Mouse (Mus musculus) left cerebral cortex, adult 2 months (tissue): ENCODE measurements at regions not wholly inside any gene's neighbourhood (a gene's known extent, or its start where the extent isn't known, plus 50 kb on each side); places are given as distances from the start of the nearest gene placed in this dataset.

Experiments
- DNase-seq, 2 experiments: peaks; one replicate each; pipeline ENCODE4 v3.0.0; 2021 to 2022; ENCODE audit warnings: low spot score in 2 of 2, mixed read lengths in 1 of 2; ENCODE audit errors: extremely low spot score in 1 of 2
- H3K27ac ChIP-seq: fragments of 200-600 bp; 2 replicates; pipeline ENCODE4 v1.8.1; 2022
- H3K4me3 ChIP-seq: fragments of 200-600 bp; 2 replicates; pipeline ENCODE4 v1.8.1; 2022
- CTCF ChIP-seq: fragments of 200-600 bp; IDR thresholded peaks from 2 replicates; pipeline ENCODE4 v1.8.1; 2022; ENCODE audit warnings: antibody characterized with exemption, mild to moderate bottlenecking, moderate library complexity
- intact Hi-C: fragments of 180-260 bp; cut with DNase I; formaldehyde crosslinking; loops from one replicate; pipeline ENCODE4 v1.15.1; 2025

DNA sequence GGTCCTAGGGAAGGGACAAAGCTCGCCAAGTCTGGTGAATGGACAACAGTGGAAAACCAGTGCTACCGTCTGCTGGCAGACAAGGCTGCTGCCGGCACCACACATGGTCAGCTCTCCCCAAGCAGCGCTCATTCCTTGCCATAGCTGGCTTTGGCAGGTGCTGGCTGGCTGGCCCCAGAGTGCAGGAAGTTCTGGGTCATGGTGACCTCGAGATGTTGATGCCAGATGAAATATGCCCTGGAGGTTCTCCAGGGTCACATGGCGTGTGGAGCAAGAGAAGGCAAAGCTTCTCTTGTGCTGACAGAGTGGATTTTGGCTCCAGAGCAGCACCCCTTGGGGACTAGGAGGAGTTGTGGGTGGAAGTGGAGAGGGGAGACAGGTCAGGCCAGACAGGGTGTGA lies 66.1 kb upstream of the Tprg start:
- no peak overlapping the region for H3K4me3 ChIP-seq
- TF ChIP-seq CTCF: no peak
- intact Hi-C loops: no loop called here

DNA sequence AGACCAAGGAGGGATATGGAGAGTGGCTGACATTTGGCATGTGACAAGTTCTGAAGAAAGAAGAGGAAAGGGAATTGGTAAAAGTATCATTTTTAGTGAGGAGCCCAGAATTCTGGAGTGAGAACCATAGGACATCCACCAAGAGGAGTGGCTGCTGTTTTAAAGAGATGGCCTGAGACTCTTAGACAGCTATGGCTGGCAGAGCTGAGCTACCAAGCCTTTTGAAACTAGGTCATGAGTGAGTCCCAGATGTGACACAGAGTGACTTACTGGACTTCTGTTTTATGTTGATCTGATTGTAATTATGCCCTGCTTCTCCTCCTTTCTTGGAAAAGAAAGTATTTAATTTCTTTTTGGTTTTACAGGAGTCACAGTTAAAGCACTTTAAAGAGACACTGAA lies 61.8 kb upstream of the Tprg start:
- H3K4me3 ChIP-seq: no peak overlapping the region

More for the DNA sequence above, 66.1 kb upstream of the Tprg start:
- DNase-seq: no peak
- H3K27ac ChIP-seq: no peak overlapping the region

More for the DNA sequence above, 61.8 kb upstream of the Tprg start:
- H3K27ac ChIP-seq: no peak overlapping the region
- intact Hi-C loops: no loop called here
- TF ChIP-seq CTCF: no peak
- DNase-seq: no peak
